Mouse (Mus musculus) myocyte (in vitro differentiated cells): ENCODE measurements around the gene Bace1.

Source experiments
- E2F4 ChIP-seq: IDR thresholded peaks from one replicate; pipeline ENCODE4 v1.6.1; 2011; ENCODE audit warnings: mild to moderate bottlenecking, control low read depth, moderate library complexity; ENCODE audit not compliant: insufficient read depth
- MAX ChIP-seq: IDR thresholded peaks from one replicate; pipeline ENCODE4 v1.6.1; 2011; ENCODE audit warnings: low read depth, mild to moderate bottlenecking, control low read depth
- MYOG ChIP-seq, 3 experiments: IDR thresholded peaks; one replicate each; pipeline ENCODE4 v1.6.1; 2011; ENCODE audit warnings: control low read depth in 2 of 3, low read depth in 2 of 3, mild to moderate bottlenecking in 2 of 3; ENCODE audit not compliant: insufficient read length in 2 of 3, control insufficient read depth in 1 of 3, insufficient read depth in 1 of 3
- POLR2A ChIP-seq: IDR thresholded peaks from one replicate; pipeline ENCODE4 v1.6.1; 2011; ENCODE audit warnings: low read depth, mild to moderate bottlenecking, control low read depth, moderate library complexity; ENCODE audit not compliant: insufficient read length
- TCF3 ChIP-seq: IDR thresholded peaks from one replicate; pipeline ENCODE4 v1.6.1; 2011; ENCODE audit warnings: low read depth, control low read depth; ENCODE audit not compliant: insufficient read length

- TF ChIP-seq POLR2A, result no peak
- TF ChIP-seq E2F4, result no peak
- no peak for TF ChIP-seq MYOG (IDR thresholded peaks at IDR 0.05; ENCODE audit: control insufficient read depth in 1 of 3, insufficient read depth in 1 of 3, insufficient read length in 2 of 3, low read depth in 2 of 3)
- TF ChIP-seq MAX, result no peak
- TF ChIP-seq TCF3, result no peak
Observed at GRCm38 (mm10) chr9:45910995-45911394, 72.6 kb downstream of the Bace1 start.
